Mouse (Mus musculus) limb, embryonic 10.5 days (tissue): ENCODE data around the gene Gm9945. TPM values are rescaled to one million over a fixed set of nuclear protein-coding genes. Genes with fewer than 3 reads are reported as not detected.

ENCODE experiments used
- DNase-seq: peaks from one replicate; pipeline ENCODE4 v3.0.0-alpha.2; 2017; ENCODE audit warnings: low spot score
- H3K27ac ChIP-seq: fragments of 300-500 bp; sonication (generic); 2 replicates; pipeline ENCODE4 v1.5.1; 2016; ENCODE audit warnings: mild to moderate bottlenecking
- H3K27me3 ChIP-seq: fragments of 300-500 bp; sonication (generic); 2 replicates; pipeline ENCODE4 v1.6.1; 2016; ENCODE audit warnings: low read depth, mild to moderate bottlenecking; ENCODE audit not compliant: poor library complexity, severe bottlenecking
- H3K36me3 ChIP-seq: fragments of 300-500 bp; sonication (generic); 2 replicates; pipeline ENCODE4 v1.6.1; 2016; ENCODE audit warnings: mild to moderate bottlenecking, moderate library complexity
- H3K4me1 ChIP-seq: fragments of 300-500 bp; sonication (generic); 2 replicates; pipeline ENCODE4 v1.6.1; 2016
- H3K4me3 ChIP-seq: fragments of 300-500 bp; sonication (generic); 2 replicates; pipeline ENCODE4 v1.5.1; 2016; ENCODE audit warnings: mild to moderate bottlenecking, moderate library complexity
- H3K9me3 ChIP-seq: fragments of 300-500 bp; sonication (generic); replicated peaks from 2 replicates; pipeline ENCODE4 v1.6.1; 2016; ENCODE audit warnings: mild to moderate bottlenecking
- WGBS: fragments of 180-500 bp; shearing (Covaris S2); methylation state at CpG from one replicate; pipeline ENCODE4 v1.1.7; 2016; 5-methylcytosine and 5-hydroxymethylcytosine counted together
- polyA plus RNA-seq: library from polyadenylated mRNA; unstranded; fragments of >200 nt; fragmentation: Nextera tagmentation; extraction: Ambion mirVana; gene quantifications from 2 replicates; pipeline ENCODE4 v1.2.1, GENCODE M21; 2016

Gm9945 gene
- not detected in 2 replicates for polyA plus RNA-seq

DNA sequence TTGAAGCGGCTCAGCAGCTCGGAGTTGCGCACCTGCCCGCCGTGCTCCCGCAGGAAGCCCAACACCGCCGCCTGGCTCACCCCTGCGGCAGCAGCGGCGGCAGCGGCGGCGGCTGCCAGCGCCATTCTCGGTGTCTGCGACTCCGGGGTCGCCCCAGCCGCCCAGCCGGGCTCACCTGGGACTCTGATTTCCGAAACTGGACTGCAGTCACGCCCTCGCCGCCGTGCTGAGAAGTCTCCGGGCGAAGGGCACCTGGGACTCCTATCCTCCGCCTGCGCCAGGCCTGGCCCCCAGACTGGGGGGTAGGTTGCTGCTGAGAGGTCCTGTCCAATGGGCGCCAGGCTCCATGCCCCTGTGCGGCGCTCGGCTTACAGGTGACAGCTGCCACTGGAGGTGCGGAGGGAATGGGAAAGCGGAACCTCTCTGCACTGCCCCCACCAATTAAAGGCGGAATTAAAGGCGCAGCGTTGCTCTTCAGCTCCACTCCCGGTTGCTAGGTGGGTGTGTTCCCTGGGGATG lies at the start of gene Gm9945, which contains the start of gene Sowaha:
TSS of gene Gm9945 (plus strand) at position 384 of the 519 bp plus-strand sequence.
TSS of gene Sowaha (minus strand) at position 492 of the 519 bp plus-strand sequence.
- peaks cover 84% of the 10 kb centered on the region for H3K27me3 ChIP-seq
- peak within 1 kb of the TSS; percentile 27; the same call in 1 of the 2 replicates for H3K27ac ChIP-seq
- no peaks in the 10 kb centered on the region for H3K9me3 ChIP-seq
- H3K4me1 ChIP-seq: peaks cover 23% of the 10 kb centered on the region
- 4% methylated on average over 40 of the region's 40 CpGs for WGBS
- H3K36me3 ChIP-seq: no peaks in the 10 kb centered on the region
- DNase-seq: no peak
- peak within 1 kb of the TSS; percentile 53 for H3K4me3 ChIP-seq

DNA sequence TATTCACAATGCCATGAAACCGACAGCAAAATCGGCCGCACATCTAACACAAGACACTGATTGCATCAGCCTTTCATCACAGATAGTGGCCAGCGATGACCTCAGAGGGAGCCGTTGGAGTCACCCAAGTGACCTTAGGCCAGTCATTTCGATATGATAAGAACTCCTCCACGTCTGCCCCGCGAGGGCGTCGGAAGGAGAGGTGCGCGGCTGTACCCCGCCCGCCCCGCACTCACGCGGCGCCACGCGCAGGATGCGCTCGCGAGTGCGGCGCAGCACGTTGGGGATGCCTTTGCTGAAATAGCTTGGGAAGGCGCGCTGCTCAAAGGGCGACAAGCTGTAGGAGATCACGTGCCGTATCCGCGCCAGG lies 49.7 kb upstream of the Gm9945 start:
- peak overlapping the region; percentile 85 for H3K4me3 ChIP-seq
- peak overlapping the region; percentile 85 for H3K27ac ChIP-seq
- no peaks in the 10 kb centered on the region for H3K9me3 ChIP-seq
- no peaks in the 10 kb centered on the region for H3K27me3 ChIP-seq
- under 1% methylated on average over 34 of the region's 34 CpGs for WGBS
- DNase-seq: no peak
- peaks cover 16% of the 10 kb centered on the region for H3K36me3 ChIP-seq
- peaks cover 14% of the 10 kb centered on the region for H3K4me1 ChIP-seq

DNA sequence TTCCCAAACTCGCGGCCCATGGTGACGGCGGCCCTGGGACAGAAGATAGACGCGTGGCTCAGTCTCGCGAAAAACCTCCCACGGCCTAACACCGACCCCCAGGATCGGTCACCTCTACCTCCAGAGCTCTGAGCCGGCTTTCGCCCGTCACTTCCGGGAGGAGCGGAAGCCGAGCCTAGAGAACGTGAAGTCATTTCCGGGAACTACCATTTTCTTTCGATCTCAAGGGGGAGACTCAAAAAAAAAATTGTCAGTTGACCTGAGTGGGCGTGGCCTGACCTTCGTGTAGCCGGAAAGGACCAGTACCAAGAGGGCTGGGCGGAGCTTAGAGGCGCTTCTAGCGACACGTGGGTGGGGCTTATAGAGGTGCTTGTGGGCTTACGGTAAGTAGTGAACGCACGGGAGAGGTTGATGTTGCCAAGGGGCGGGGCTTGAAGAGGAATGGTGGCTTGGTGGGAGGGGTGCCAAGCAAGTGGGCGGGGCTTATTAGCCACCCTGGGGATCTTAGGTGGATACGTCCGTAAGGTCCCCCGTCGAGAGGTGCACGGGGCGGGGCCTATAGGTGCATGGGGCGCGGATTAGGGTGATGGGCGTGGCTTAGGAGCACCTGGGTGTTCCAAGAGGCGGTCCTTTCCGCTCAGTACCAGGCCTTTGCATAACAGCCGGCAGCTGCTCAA lies 49.2 kb upstream of the Gm9945 start, which contains the start of the genes Uqcrq and Gdf9:
TSS of gene Uqcrq (minus strand) at position 162 of the 677 bp plus-strand sequence.
TSS of gene Gdf9 (plus strand) at position 354 of the 677 bp plus-strand sequence.
- under 1% methylated on average over 44 of the region's 44 CpGs for WGBS
- Histone ChIP-seq H3K36me3 (peaks cover 16% of the 10 kb centered on the region), H3K27me3 (no peaks in the 10 kb centered on the region), H3K9me3 (no peaks in the 10 kb centered on the region), H3K4me3 (peak within 1 kb of the TSS; percentile 85), H3K4me1 (peaks cover 14% of the 10 kb centered on the region), H3K27ac (peak within 1 kb of the TSS; percentile 85)
- DNase-seq: peak; percentile 91

- DNase-seq: peak; percentile 36
- Histone ChIP-seq H3K4me3 (peak overlapping the region; percentile 85), H3K36me3 (peaks cover 16% of the 10 kb centered on the region), H3K27me3 (no peaks in the 10 kb centered on the region), H3K9me3 (no peaks in the 10 kb centered on the region), H3K27ac (peak overlapping the region; percentile 85), H3K4me1 (peaks cover 14% of the 10 kb centered on the region)
- WGBS: 23% methylated on average over 9 of the region's 9 CpGs
Measured at GRCm38 (mm10) chr11:53431347-53432056, 48.5 kb upstream of the Gm9945 start.

- H3K9me3 ChIP-seq: no peaks in the 10 kb centered on the region
- H3K36me3 ChIP-seq: peaks cover 11% of the 10 kb centered on the region
- H3K4me1 ChIP-seq: peaks cover 14% of the 10 kb centered on the region
- H3K4me3 ChIP-seq: no peak overlapping the region
- WGBS: 67% methylated on average over 6 of the region's 6 CpGs
- H3K27me3 ChIP-seq: no peaks in the 10 kb centered on the region
- DNase-seq: no peak
- no peak overlapping the region for H3K27ac ChIP-seq
Measured at GRCm38 (mm10) chr11:53433057-53433456, 46.9 kb upstream of the Gm9945 start.

- peaks cover 6% of the 10 kb centered on the region for H3K4me1 ChIP-seq
- no peaks in the 10 kb centered on the region for H3K36me3 ChIP-seq
- H3K4me3 ChIP-seq: no peak overlapping the region
- DNase-seq: no peak
- H3K9me3 ChIP-seq: no peaks in the 10 kb centered on the region
- WGBS: 87% methylated on average over 8 of the region's 8 CpGs
- no peak overlapping the region for H3K27ac ChIP-seq
- no peaks in the 10 kb centered on the region for H3K27me3 ChIP-seq
Measured at GRCm38 (mm10) chr11:53435504-53435903, 44.5 kb upstream of the Gm9945 start.

DNA sequence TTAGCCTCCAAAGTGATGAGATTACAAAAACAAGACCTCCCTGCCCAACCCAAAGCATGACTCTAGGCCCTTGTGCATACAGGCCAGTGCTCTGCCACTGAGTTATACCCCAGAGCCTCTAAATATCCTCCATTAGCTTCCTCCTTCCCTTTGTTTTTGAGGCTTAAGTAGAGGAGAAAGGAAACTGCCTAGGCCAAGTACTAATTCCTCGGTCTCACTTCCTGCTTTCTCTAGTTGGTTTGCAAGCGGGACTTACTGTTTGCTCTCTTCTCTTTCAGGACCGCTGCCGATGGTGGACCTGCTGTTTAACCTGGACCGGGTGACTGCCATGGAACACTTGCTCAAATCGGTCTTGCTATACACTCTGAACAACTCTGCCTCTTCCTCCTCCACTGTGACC lies 43.6 kb upstream of the Gm9945 start:
- no peak for DNase-seq
- Histone ChIP-seq H3K36me3 (no peaks in the 10 kb centered on the region), H3K4me1 (peaks cover 5% of the 10 kb centered on the region), H3K27ac (no peak overlapping the region), H3K4me3 (no peak overlapping the region), H3K27me3 (no peaks in the 10 kb centered on the region), H3K9me3 (no peaks in the 10 kb centered on the region)
- 94% methylated on average over 6 of the region's 6 CpGs for WGBS

- DNase-seq: no peak
- Histone ChIP-seq H3K9me3 (no peaks in the 10 kb centered on the region), H3K27ac (peak overlapping the region; percentile 31), H3K36me3 (no peaks in the 10 kb centered on the region), H3K4me1 (no peaks in the 10 kb centered on the region), H3K27me3 (no peaks in the 10 kb centered on the region), H3K4me3 (no peak overlapping the region)
- 59% methylated on average over 12 of the region's 12 CpGs for WGBS
Measured at GRCm38 (mm10) chr11:53441921-53442320, 38.0 kb upstream of the Gm9945 start.

- DNase-seq: no peak
- 33% methylated on average over 6 of the region's 6 CpGs for WGBS
- Histone ChIP-seq H3K36me3 (no peaks in the 10 kb centered on the region), H3K27me3 (no peaks in the 10 kb centered on the region), H3K4me1 (no peaks in the 10 kb centered on the region), H3K9me3 (no peaks in the 10 kb centered on the region), H3K4me3 (no peak overlapping the region), H3K27ac (no peak overlapping the region)
Measured at GRCm38 (mm10) chr11:53443861-53444260, 36.1 kb upstream of the Gm9945 start.

GRCm38 (mm10) chr11:53445562-53445961 lies 34.4 kb upstream of the Gm9945 start:
- no peak for DNase-seq
- WGBS: 71% methylated on average over 13 of the region's 13 CpGs
- Histone ChIP-seq H3K4me3 (no peak overlapping the region), H3K4me1 (no peaks in the 10 kb centered on the region; the same call in 1 of the 2 replicates), H3K9me3 (no peaks in the 10 kb centered on the region), H3K27me3 (no peaks in the 10 kb centered on the region), H3K27ac (no peak overlapping the region), H3K36me3 (no peaks in the 10 kb centered on the region)

DNA sequence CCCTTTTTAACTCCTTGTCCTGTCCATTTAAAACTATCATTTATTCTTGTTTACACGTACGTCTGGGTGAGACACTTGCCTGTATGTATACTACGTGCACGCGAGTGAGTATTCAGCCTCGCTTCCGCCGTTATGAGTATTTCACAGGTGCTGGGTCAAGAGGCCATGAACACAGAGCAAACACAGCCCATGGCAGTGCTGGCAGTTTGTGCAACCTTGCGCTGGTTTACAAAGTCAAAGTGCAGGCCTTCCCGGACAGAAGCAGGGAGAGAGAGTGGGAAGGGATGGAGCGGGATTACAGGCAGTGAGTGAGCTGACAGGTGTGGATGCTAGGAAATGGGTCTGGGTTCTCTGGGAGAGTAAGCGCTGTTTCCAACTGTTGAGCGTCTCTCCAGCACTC lies 33.8 kb upstream of the Gm9945 start:
- no peaks in the 10 kb centered on the region for H3K27me3 ChIP-seq
- H3K27ac ChIP-seq: no peak overlapping the region
- 89% methylated on average over 13 of the region's 13 CpGs for WGBS
- H3K36me3 ChIP-seq: no peaks in the 10 kb centered on the region
- H3K4me3 ChIP-seq: no peak overlapping the region
- H3K9me3 ChIP-seq: no peaks in the 10 kb centered on the region
- peaks cover 1% of the 10 kb centered on the region; the same call in 1 of the 2 replicates for H3K4me1 ChIP-seq
- no peak for DNase-seq

- Histone ChIP-seq H3K27me3 (no peaks in the 10 kb centered on the region), H3K4me3 (no peak overlapping the region), H3K9me3 (no peaks in the 10 kb centered on the region), H3K36me3 (no peaks in the 10 kb centered on the region), H3K4me1 (peaks cover 3% of the 10 kb centered on the region; the same call in 1 of the 2 replicates), H3K27ac (no peak overlapping the region)
- WGBS: 89% methylated on average over 8 of the region's 8 CpGs
- DNase-seq: no peak
Measured at GRCm38 (mm10) chr11:53447996-53448395, 32.0 kb upstream of the Gm9945 start.

- DNase-seq: no peak
- no peaks in the 10 kb centered on the region for H3K9me3 ChIP-seq
- H3K36me3 ChIP-seq: no peaks in the 10 kb centered on the region
- no peaks in the 10 kb centered on the region for H3K27me3 ChIP-seq
- H3K4me3 ChIP-seq: no peak overlapping the region
- H3K27ac ChIP-seq: no peak overlapping the region
- H3K4me1 ChIP-seq: peaks cover 3% of the 10 kb centered on the region; the same call in 1 of the 2 replicates
- 94% methylated on average over 1 of the region's 1 CpGs for WGBS
Measured at GRCm38 (mm10) chr11:53448529-53448928, 31.4 kb upstream of the Gm9945 start.
